Mouse (Mus musculus) neural tube, embryonic 14.5 days (tissue): Measurements from ENCODE around the gene Tmem202. TPM values are rescaled to one million over a fixed set of nuclear protein-coding genes. Genes with fewer than 3 reads are reported as not detected.
A peak's percentile ranks its signal among the peaks of the same experiment; 100 is the strongest.

ENCODE experiments used
- ATAC-seq: fragments of 200-750 bp; cut with Nextera tagmentation; 2 replicates; pipeline ENCODE4 v1.8.0; 2017; ENCODE audit warnings: low read depth, mild to moderate bottlenecking, moderate TSS enrichment, moderate library complexity
- H3K27ac ChIP-seq: fragments of 300-500 bp; sonication (generic); 2 replicates; pipeline ENCODE4 v1.5.1; 2014; ENCODE audit warnings: low read depth, mild to moderate bottlenecking, control low read depth, low read length, moderate library complexity, mixed read lengths
- H3K27me3 ChIP-seq: fragments of 300-500 bp; sonication (generic); 2 replicates; pipeline ENCODE4 v1.6.1; 2014; ENCODE audit warnings: low read length; ENCODE audit not compliant: control insufficient read depth, insufficient read depth
- H3K36me3 ChIP-seq: fragments of 300-500 bp; sonication (generic); 2 replicates; pipeline ENCODE4 v1.6.1; 2014; ENCODE audit warnings: low read length, mixed read lengths; ENCODE audit not compliant: control insufficient read depth, insufficient read depth
- H3K4me1 ChIP-seq: fragments of 300-500 bp; sonication (generic); 2 replicates; pipeline ENCODE4 v1.6.1; 2014; ENCODE audit warnings: low read length; ENCODE audit not compliant: control insufficient read depth, insufficient read depth
- H3K4me2 ChIP-seq: fragments of 300-500 bp; sonication (generic); 2 replicates; pipeline ENCODE4 v1.6.1; 2014; ENCODE audit warnings: mild to moderate bottlenecking, low read depth, low read length, control low read depth
- H3K4me3 ChIP-seq: fragments of 300-500 bp; sonication (generic); 2 replicates; pipeline ENCODE4 v1.5.1; 2014; ENCODE audit warnings: low read depth, low read length, control low read depth, mixed read lengths
- H3K9ac ChIP-seq: fragments of 300-500 bp; sonication (generic); replicated peaks from 2 replicates; pipeline ENCODE4 v1.6.1; 2014; ENCODE audit warnings: low read depth, mild to moderate bottlenecking, control low read depth, low read length, mixed read lengths
- H3K9me3 ChIP-seq: fragments of 300-500 bp; sonication (generic); 2 replicates; pipeline ENCODE4 v1.6.1; 2016; ENCODE audit warnings: low read length; ENCODE audit not compliant: control insufficient read depth
- WGBS: fragments of 180-500 bp; shearing (Covaris S2); extraction: QIAGEN DNeasy Blood & Tissue Kit; methylation state at CpG from one replicate; pipeline ENCODE4 v1.1.7; 2014; 5-methylcytosine and 5-hydroxymethylcytosine counted together
- polyA plus RNA-seq: library from polyadenylated mRNA; unstranded; fragments of >200 nt; fragmentation: Nextera tagmentation; extraction: Ambion mirVana; gene quantifications from 2 replicates; pipeline ENCODE4 v1.2.1, GENCODE M21; 2014

Gene Tmem202
- polyA plus RNA-seq = 0.68 and 0.94 TPM in 2 replicates

DNA sequence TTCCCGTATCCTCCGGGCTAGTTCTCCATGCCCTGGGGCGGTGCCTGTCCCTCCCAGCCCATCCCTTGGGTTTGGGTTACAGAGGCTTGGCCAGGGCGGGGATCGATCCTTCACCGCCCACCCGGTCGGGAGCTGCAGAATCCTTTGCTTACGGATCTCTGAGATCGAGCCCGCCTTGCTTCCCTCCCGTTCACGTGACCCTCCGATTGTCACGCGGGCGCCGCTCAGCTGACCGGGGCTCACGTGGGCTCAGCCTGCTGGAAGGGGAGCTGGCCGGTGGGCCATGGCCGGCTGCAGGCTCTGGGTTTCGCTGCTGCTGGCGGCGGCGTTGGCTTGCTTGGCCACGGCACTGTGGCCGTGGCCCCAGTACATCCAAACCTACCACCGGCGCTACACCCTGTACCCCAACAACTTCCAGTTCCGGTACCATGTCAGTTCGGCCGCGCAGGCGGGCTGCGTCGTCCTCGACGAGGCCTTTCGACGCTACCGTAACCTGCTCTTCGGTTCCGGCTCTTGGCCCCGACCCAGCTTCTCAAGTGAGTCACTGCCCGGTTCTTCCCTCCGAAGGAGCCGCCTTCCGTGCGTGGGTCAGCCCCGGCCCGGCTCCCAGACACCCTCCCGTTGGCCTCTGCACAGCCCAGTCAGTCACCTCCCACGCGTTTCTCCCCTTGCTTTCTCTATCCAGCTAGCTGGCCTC, at the start of gene Tmem202, which contains the start of gene Hexa:
Gene Tmem202, minus strand, starts transcription at position 407 of the 697 bp plus-strand sequence.
Gene Hexa, plus strand, starts transcription at position 100 of the 697 bp plus-strand sequence.
- H3K4me2 ChIP-seq = peak within 1 kb of the TSS; percentile 69
- 3% methylated on average over 55 of the region's 55 CpGs for WGBS
- H3K4me1 ChIP-seq = peaks cover 18% of the 10 kb centered on the region

DNA sequence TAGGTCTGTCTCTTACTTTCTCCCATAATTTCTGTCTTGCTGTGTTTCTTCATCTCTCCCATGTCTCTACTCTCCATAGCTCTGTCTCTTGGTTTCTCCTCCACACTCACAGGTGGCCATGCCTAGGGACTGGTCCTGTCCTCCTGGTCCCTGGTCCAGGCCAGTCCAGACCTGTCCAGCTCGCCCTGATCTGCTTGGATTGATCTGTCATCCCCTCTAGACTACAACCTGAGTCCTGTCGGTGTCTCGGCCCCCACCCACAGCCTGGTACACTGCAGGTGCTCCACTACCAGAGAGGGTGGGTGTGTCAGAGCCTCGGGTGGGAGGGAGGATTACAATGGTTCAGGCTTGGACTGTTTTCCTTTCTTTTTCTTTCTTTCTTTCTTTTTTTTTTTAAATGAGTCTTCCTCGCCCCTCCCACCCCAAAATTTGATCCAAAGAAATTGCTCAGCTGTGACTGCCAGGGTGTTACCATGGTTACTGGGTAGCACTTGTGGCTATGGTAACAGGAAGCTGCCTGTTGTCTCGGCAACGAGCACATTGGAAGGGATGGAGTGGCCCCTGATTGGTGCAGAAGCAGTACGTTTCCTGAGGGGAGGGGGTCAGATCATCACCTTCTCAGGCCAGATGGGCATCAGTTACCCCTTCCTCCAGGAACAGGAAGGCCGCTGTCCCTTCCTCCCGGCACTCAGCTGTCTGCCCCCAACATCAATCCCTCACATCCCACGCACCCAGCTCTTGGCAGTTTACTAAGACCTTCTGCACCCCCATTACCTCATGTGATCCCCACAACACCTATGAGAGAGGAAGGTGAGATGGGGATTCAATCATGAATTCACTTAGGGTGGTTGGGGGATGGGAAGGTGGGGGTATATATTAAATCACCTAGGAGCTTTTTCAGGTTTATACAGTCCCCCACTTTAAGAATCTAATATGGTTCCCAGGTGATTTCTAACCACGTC, 49.3 kb upstream of the Tmem202 start:
- H3K27ac ChIP-seq = peak overlapping the region; percentile 63
- WGBS = 23% methylated on average over 12 of the region's 12 CpGs
- 0 out of 2 replicates have a peak, but pooled peaks cover 2% of the 10 kb centered on the region for H3K27me3 ChIP-seq
- no peaks in the 10 kb centered on the region for H3K36me3 ChIP-seq
- peak; percentile 86 for ATAC-seq
- H3K4me1 ChIP-seq = peaks cover 19% of the 10 kb centered on the region
- H3K9ac ChIP-seq = no peak overlapping the region
- peak overlapping the region; percentile 39 for H3K4me2 ChIP-seq
- H3K9me3 ChIP-seq = no peaks in the 10 kb centered on the region
- H3K4me3 ChIP-seq = no peak overlapping the region

More for the DNA sequence above, at the start of gene Tmem202, which contains the start of gene Hexa:
- Histone ChIP-seq H3K4me3 (peak within 1 kb of the TSS; percentile 60), H3K36me3 (no peaks in the 10 kb centered on the region), H3K27ac (no peak within 1 kb of the TSS), H3K27me3 (no peaks in the 10 kb centered on the region), H3K9ac (peak within 1 kb of the TSS; percentile 73), H3K9me3 (no peaks in the 10 kb centered on the region)
- ATAC-seq = peak; percentile 94

DNA sequence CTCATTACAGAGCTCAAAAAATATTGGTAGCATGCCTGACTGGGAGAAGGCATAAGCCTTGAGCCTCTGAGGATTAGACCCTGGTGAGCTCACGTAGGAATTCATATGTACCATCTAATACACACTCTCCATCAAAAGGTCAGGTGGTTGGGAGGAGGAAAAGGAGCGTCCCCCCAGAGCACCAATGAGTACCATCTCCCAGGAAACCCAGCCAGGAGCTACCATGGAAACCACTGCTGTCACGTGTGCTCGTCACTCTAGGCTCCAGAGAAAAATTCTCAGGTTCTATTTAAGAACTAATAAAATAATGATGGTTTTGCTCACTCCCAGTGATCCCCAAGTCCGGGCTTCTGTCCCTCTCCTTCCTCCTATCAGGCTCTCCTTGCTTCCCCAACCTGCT, 48.6 kb upstream of the Tmem202 start:
- ATAC-seq = no peak
- Histone ChIP-seq H3K9ac (no peak overlapping the region), H3K4me1 (peaks cover 19% of the 10 kb centered on the region), H3K9me3 (no peaks in the 10 kb centered on the region), H3K36me3 (no peaks in the 10 kb centered on the region), H3K4me3 (no peak overlapping the region), H3K27me3 (0 out of 2 replicates have a peak, but pooled peaks cover 2% of the 10 kb centered on the region), H3K27ac (peak overlapping the region; percentile 63), H3K4me2 (peak overlapping the region; percentile 39)
- 47% methylated on average over 5 of the region's 5 CpGs for WGBS

DNA sequence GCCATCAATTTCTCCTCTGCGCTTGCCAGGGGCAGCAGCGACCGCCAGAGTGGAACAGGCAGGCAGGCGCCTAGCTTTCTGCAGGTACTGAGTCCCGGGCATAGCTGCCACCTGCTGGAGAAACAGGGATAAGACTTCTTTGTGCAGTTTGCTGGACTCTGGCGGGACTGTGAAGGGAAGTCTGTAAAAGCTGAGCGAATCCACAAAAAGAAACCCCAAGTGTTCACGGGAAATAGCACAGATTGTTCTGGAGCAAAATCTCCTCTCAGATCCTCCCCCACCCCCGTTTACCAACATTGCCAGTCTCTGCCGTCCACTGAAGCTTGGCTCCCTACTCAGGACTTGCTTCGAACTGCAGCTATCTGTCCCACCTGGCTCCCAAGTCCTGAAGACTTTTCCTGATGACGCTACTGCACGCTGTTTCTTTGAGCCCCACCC, 45.2 kb upstream of the Tmem202 start:
- Histone ChIP-seq H3K4me2 (peak overlapping the region; percentile 2; the same call in 1 of the 2 replicates), H3K36me3 (no peaks in the 10 kb centered on the region), H3K4me1 (peaks cover 19% of the 10 kb centered on the region), H3K4me3 (no peak overlapping the region), H3K9me3 (no peaks in the 10 kb centered on the region), H3K27ac (no peak overlapping the region), H3K27me3 (0 out of 2 replicates have a peak, but pooled peaks cover 2% of the 10 kb centered on the region), H3K9ac (no peak overlapping the region)
- 6% methylated on average over 13 of the region's 13 CpGs for WGBS
- peak; percentile 54; the same call in 1 of the 2 replicates for ATAC-seq

DNA sequence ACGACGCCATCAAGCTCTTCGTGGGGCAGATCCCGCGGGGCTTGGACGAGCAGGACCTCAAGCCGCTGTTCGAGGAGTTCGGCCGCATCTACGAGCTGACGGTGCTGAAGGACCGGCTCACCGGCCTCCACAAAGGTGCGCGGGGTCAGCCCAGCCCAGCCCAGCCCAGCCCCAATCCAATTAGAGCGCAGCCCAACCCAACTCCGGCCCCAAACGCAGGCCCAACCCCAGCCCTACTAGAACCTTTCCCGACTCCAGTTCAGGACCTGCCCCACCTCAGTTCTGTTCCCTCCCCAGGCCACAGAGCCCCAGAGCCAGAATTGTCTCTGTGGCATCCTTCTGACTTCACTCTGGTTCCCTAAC, 38.8 kb upstream of the Tmem202 start:
- Histone ChIP-seq H3K9ac (peak overlapping the region; percentile 70), H3K27me3 (no peaks in the 10 kb centered on the region), H3K4me2 (peak overlapping the region; percentile 79), H3K36me3 (no peaks in the 10 kb centered on the region), H3K4me1 (peaks cover 6% of the 10 kb centered on the region), H3K9me3 (no peaks in the 10 kb centered on the region), H3K27ac (peak overlapping the region; percentile 44; the same call in 1 of the 2 replicates), H3K4me3 (peak overlapping the region; percentile 57)
- WGBS = under 1% methylated on average over 20 of the region's 20 CpGs
- ATAC-seq = no peak; the same call in 1 of the 2 replicates

DNA sequence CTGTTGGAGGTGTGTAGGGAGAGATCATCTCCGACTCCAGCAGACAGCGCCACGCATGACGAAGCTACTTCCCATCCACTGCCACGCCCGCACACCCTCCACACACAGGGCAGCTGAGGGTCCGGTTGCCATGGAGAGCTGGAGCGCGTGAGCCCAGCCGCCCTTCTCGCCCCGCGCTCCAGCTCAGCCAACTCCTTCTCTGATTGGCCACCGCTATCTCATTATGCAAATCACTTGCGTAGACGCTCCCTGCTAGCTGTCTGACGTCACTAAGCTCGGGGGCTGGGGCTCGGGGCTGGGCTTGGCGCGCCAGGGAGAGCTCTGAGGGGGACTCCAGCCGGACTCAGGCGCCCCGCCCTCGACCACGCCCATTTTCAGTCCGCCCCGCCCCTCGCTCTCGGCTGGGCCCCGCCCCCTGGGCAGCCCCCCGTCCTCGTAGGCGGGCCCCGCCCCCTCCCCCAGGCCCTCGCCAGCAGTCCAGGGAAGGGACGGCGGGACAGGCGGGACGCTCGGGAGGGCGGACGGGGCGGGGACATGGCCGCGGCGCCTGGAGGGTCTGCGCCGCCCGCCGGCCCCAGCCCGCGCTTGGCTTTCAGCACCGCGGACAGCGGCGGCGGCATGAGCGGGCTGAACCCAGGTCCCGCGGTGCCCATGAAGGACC, 38.3 kb upstream of the Tmem202 start, which contains the start of gene Celf6:
Gene Celf6, plus strand, starts transcription at position 74 of the 661 bp plus-strand sequence.
- ATAC-seq = peak; percentile 98
- peak within 1 kb of the TSS; percentile 57 for H3K4me3 ChIP-seq
- H3K27me3 ChIP-seq = no peaks in the 10 kb centered on the region
- H3K4me1 ChIP-seq = peaks cover 6% of the 10 kb centered on the region
- no peaks in the 10 kb centered on the region for H3K36me3 ChIP-seq
- 0% methylated on average over 47 of the region's 61 CpGs for WGBS
- peak within 1 kb of the TSS; percentile 70 for H3K9ac ChIP-seq
- peak within 1 kb of the TSS; percentile 79 for H3K4me2 ChIP-seq
- H3K27ac ChIP-seq = peak within 1 kb of the TSS; percentile 44; the same call in 1 of the 2 replicates
- no peaks in the 10 kb centered on the region for H3K9me3 ChIP-seq

DNA sequence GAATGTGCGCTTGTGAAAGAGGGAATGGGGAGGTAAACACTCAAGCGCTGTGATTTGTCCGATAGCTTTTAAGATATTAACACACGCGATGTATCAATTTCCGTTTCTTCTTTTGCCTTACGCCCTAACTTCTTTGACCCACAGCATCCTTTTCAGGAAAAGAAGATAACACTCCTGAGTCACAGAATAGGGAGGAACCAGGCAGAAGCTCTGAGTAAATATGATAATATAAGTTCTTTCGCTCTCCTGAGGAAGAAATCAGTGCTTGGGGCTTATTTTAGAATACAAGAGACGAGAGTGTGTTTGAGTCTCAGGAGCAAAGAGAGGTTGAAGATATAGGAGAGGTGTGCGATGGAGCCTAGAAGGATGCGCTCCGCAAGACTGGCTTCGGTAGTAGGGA, 37.8 kb upstream of the Tmem202 start:
- Histone ChIP-seq H3K27ac (no peak overlapping the region), H3K9me3 (no peaks in the 10 kb centered on the region), H3K9ac (no peak overlapping the region; the same call in 1 of the 2 replicates), H3K4me3 (peak overlapping the region; percentile 57), H3K4me1 (peaks cover 6% of the 10 kb centered on the region), H3K4me2 (peak overlapping the region; percentile 79), H3K27me3 (no peaks in the 10 kb centered on the region), H3K36me3 (no peaks in the 10 kb centered on the region)
- ATAC-seq = no peak
- WGBS = 12% methylated on average over 13 of the region's 13 CpGs

DNA sequence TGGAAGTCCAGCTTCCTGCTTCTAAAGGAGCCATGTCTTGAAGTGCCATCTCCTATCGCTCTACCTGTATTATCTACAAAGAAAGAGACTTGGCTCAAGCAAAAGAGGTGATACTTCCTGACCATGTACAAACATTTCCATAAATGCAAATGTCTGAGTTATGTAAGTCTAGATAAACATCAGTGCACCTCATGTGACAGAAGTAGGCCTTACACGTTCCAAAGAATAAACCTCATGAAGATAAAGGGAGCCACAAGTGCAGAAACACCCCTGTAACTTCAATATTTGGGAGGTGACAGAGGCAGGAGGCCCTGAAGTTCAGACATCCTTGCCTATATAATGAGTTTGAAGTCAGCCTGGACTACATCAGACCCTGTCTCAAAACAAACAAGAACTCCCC, 32.2 kb upstream of the Tmem202 start:
- Histone ChIP-seq H3K9ac (no peak overlapping the region), H3K4me2 (no peak overlapping the region), H3K27ac (no peak overlapping the region), H3K4me3 (no peak overlapping the region), H3K36me3 (no peaks in the 10 kb centered on the region), H3K27me3 (no peaks in the 10 kb centered on the region), H3K9me3 (no peaks in the 10 kb centered on the region), H3K4me1 (no peaks in the 10 kb centered on the region)
- no peak for ATAC-seq
- 79% methylated on average over 2 of the region's 2 CpGs for WGBS
